Mouse (Mus musculus): Measurements from ENCODE around the gene Cirbp. TPM values are rescaled to one million over a fixed set of nuclear protein-coding genes. Genes with fewer than 3 reads are reported as not detected.

Cirbp gene
- polyA plus RNA-seq, 1 experiment, result 173 TPM

DNA sequence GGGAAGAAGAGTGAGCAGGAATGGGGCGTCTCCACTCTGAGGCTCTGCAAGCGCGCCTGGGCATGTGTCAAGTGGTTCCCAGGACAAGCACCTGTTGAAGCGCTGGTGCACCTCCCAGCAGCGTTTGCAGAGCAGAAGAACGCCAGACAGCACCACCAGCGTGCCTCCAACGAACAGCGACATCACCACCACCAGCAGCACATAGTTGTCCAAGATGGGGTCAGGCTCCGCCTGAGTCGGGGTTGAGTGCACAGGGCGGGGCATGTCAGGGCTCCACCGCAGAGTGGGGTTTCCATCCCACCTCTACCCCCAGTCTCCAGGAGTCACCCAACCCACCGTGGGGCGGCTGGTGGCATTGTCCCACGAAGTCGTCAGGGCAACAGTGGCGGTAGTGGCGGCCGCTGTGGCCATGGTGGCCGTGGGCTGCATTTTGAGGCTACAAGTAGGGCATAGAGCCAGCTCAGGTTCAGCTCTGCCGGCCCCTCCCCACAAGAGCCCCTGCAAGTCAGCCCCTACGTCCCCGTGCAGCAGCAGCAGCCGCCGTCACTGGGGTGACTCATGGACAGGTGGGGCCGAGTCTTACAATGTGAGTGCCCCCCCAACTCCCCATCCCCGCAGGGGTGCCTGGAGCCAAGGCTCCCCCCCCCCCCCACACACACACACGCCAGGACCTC, 28.7 kb upstream of the Cirbp start:
- Histone ChIP-seq H3K27ac (ENCODE audit: control insufficient read depth, insufficient read depth, low read length) (no peak overlapping the region), H3K4me3 (ENCODE audit: control insufficient read depth, insufficient read depth, low read length) (peak overlapping the region; percentile 49)

DNA sequence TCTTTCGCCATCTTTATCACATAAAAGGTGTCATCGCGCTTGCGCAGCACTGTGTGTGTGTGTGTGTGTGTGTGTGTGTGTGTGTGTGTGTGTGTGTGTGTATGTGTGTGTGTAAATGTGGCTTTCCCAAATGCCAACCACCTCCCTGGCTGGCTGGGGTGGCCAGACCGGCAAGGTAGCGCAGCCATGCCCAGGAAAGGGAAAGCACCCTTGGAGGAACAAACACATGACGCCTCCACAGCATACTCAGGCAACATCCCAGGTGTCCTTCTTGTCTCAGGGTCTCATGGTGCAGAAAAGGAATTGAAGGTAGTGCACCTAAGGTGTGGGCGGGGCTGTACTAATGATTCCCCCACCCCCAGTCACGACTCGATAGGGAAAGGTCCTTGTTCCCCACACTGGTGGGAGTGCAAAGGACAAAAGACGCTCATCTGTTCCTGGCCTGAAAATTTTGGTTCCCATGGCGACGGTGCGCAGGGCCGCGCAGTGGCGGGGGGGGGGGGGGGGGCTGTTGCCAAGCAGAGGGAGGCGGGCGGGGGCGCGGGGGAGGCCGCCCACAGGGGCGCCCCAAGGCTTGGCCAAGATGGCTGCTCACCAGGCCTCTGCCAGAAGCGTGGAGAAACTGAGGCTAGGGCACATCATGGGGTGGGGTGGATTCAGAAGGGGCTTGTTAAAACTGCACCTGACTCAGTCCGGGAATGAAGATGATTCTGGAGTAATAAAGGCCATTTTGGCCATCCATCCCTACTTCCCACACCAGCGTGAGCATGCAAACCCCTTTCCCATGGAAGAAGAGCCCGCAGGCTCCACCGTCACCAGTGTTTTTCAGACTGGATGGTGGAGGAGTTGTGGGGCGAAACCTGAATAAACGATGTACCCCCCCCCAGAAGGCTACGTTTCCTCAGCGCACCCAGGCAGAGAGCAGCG, 27.9 kb upstream of the Cirbp start:
- Histone ChIP-seq H3K27ac (ENCODE audit: control insufficient read depth, insufficient read depth, low read length) (no peak overlapping the region), H3K36me3 (ENCODE audit: control insufficient read depth, insufficient read depth, low read length) (no peaks in the 10 kb centered on the region), H3K4me1 (replicated peaks; ENCODE audit: control insufficient read depth, insufficient read depth, low read length) (peaks cover 45% of the 10 kb centered on the region), H3K27me3 (ENCODE audit: control insufficient read depth, insufficient read depth, low read length) (no peaks in the 10 kb centered on the region; the same call in 1 of the 2 replicates), H3K4me3 (ENCODE audit: control insufficient read depth, insufficient read depth, low read length) (peak overlapping the region; percentile 49)
- TF ChIP-seq CTCF (IDR thresholded peaks at IDR 0.05; ENCODE audit: borderline replicate concordance, control insufficient read depth, extremely low read depth, insufficient read depth, low read length, poor library complexity) (no peak), POLR2A (IDR thresholded peaks at IDR 0.05; ENCODE audit: control insufficient read depth, extremely low read depth, insufficient read depth, low read length, poor library complexity) (no peak)
- WGBS, result 16% methylated on average over 33 of the region's 33 CpGs
- no peak for DNase-seq

More for the DNA sequence above, 28.7 kb upstream of the Cirbp start:
- 27% methylated on average over 29 of the region's 29 CpGs for WGBS
- Histone ChIP-seq H3K4me1 (replicated peaks; ENCODE audit: control insufficient read depth, insufficient read depth, low read length) (peaks cover 41% of the 10 kb centered on the region), H3K27me3 (ENCODE audit: control insufficient read depth, insufficient read depth, low read length) (no peaks in the 10 kb centered on the region; the same call in 1 of the 2 replicates), H3K36me3 (ENCODE audit: control insufficient read depth, insufficient read depth, low read length) (peaks cover under 1% of the 10 kb centered on the region; the same call in 1 of the 2 replicates)
- no peak for DNase-seq
- TF ChIP-seq CTCF (IDR thresholded peaks at IDR 0.05; ENCODE audit: borderline replicate concordance, control insufficient read depth, extremely low read depth, insufficient read depth, low read length, poor library complexity) (no peak), POLR2A (IDR thresholded peaks at IDR 0.05; ENCODE audit: control insufficient read depth, extremely low read depth, insufficient read depth, low read length, poor library complexity) (no peak)

DNA sequence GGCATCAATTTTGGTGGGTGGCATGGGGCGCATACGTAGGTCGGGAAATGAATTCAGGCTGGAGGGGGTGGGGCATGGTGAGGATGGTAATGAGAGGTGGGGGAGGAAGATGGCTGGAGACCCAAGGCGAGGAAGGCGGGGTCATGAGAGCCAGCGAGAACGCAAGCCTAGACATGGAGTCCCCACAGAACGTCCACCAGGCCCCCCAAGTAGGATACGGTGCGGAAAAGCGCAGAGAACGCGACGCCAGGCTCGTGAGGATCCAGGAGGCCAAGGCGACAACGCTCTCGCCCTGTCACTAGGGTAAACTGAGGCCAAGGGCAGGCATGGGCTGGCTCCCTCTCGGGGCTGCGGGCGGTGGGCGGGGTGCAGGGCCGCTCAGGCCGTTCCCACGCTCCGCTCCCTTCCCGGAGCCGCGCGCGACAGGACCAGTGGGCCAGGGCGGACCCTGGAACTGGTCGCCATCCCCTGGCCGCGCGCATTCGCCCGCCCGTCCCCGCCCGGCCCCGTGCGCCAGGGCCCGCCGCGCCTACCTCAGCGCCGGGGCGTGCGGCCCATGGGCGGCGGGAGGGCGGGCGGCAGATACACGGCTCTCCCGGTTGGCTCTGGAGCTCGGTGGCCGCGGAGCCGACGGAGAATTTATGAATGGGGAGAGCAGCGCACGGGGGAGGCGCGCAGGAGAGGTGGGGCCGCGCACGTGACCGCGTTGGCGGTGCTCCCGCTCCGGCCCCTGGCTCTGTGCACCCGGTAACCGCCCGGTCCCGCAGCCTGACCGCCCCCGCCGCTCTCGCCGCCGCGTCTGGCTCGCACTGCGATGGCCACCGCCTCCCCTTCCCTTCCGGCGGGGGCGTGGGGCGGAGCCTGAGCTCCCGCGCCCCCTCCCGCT, 27.0 kb upstream of the Cirbp start, which contains the start of gene Atp5d:
Gene Atp5d, plus strand, starts transcription at position 80 of the 886 bp plus-strand sequence.
- 1% methylated on average over 94 of the region's 94 CpGs for WGBS
- Histone ChIP-seq H3K4me3 (ENCODE audit: control insufficient read depth, insufficient read depth, low read length) (peak within 1 kb of the TSS; percentile 49), H3K4me1 (replicated peaks; ENCODE audit: control insufficient read depth, insufficient read depth, low read length) (peaks cover 40% of the 10 kb centered on the region), H3K27ac (ENCODE audit: control insufficient read depth, insufficient read depth, low read length) (no peak within 1 kb of the TSS), H3K27me3 (ENCODE audit: control insufficient read depth, insufficient read depth, low read length) (no peaks in the 10 kb centered on the region; the same call in 1 of the 2 replicates), H3K36me3 (ENCODE audit: control insufficient read depth, insufficient read depth, low read length) (no peaks in the 10 kb centered on the region)
- peak; percentile 58 for TF ChIP-seq POLR2A (IDR thresholded peaks at IDR 0.05; ENCODE audit: control insufficient read depth, extremely low read depth, insufficient read depth, low read length, poor library complexity)
- no peak for TF ChIP-seq CTCF (IDR thresholded peaks at IDR 0.05; ENCODE audit: borderline replicate concordance, control insufficient read depth, extremely low read depth, insufficient read depth, low read length, poor library complexity)
- DNase-seq, result peak; percentile 51

DNA sequence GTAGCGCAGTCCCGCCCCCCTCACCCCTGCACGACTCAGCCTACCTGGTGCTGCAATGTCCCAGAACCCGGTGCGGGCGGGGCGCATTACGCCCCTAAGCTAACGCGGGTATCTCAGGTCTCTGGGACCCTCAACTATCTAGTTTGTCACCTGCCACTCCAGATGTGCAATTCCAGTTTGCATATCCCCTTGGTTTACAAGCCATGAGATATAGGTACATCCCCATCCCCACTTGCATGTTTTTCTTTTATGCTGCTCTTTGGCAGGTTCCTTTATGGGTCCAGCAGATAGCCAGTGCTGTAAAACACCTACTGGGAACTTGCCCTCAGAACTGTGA, 26.4 kb upstream of the Cirbp start:
- TF ChIP-seq CTCF (IDR thresholded peaks at IDR 0.05; ENCODE audit: borderline replicate concordance, control insufficient read depth, extremely low read depth, insufficient read depth, low read length, poor library complexity) (no peak), POLR2A (IDR thresholded peaks at IDR 0.05; ENCODE audit: control insufficient read depth, extremely low read depth, insufficient read depth, low read length, poor library complexity) (no peak)
- no peak for DNase-seq
- H3K4me3 ChIP-seq (ENCODE audit: control insufficient read depth, insufficient read depth, low read length), result peak overlapping the region; percentile 44
- H3K27me3 ChIP-seq (ENCODE audit: control insufficient read depth, insufficient read depth, low read length), result no peaks in the 10 kb centered on the region; the same call in 1 of the 2 replicates
- H3K36me3 ChIP-seq (ENCODE audit: control insufficient read depth, insufficient read depth, low read length), result no peaks in the 10 kb centered on the region
- peaks cover 40% of the 10 kb centered on the region for H3K4me1 ChIP-seq (replicated peaks; ENCODE audit: control insufficient read depth, insufficient read depth, low read length)
- no peak overlapping the region for H3K27ac ChIP-seq (ENCODE audit: control insufficient read depth, insufficient read depth, low read length)
- 2% methylated on average over 10 of the region's 10 CpGs for WGBS

DNA sequence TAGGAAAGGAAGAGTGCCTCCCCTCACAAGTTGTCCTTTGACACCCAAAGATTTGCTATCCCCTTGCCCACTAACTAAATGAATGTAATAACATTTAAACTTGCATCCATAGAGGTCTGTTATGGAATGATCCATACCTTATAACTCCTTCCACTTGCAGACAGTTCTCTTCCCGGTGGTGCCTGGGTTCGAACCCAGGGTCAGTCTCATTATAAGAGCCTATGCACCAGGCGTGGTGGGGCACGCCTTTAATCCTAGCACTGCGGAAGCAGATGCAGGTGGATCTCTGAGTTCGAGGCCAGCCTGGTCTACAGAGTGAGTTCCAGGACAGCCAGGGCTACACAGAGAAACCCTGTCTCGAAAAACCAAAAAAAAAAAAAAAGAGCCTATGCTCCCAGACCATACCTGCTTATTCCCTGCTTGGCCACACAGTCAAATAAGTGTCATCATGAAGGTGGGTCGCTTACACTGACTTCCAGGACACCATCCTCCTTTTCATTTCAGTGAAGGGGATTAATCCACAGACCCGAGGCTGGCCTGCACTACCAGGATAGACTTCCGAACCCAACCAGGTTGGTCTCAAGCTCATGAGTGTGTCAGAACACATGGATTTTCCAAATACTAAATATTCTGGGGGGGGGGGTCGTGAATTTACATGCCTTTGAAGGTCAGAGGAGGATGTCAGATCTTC, 25.7 kb upstream of the Cirbp start:
- WGBS, result 85% methylated on average over 11 of the region's 11 CpGs
- Histone ChIP-seq H3K4me1 (replicated peaks; ENCODE audit: control insufficient read depth, insufficient read depth, low read length) (peaks cover 40% of the 10 kb centered on the region), H3K4me3 (ENCODE audit: control insufficient read depth, insufficient read depth, low read length) (no peak overlapping the region), H3K27ac (ENCODE audit: control insufficient read depth, insufficient read depth, low read length) (no peak overlapping the region), H3K27me3 (ENCODE audit: control insufficient read depth, insufficient read depth, low read length) (no peaks in the 10 kb centered on the region; the same call in 1 of the 2 replicates), H3K36me3 (ENCODE audit: control insufficient read depth, insufficient read depth, low read length) (no peaks in the 10 kb centered on the region)
- TF ChIP-seq CTCF (IDR thresholded peaks at IDR 0.05; ENCODE audit: borderline replicate concordance, control insufficient read depth, extremely low read depth, insufficient read depth, low read length, poor library complexity), result no peak
- TF ChIP-seq POLR2A (IDR thresholded peaks at IDR 0.05; ENCODE audit: control insufficient read depth, extremely low read depth, insufficient read depth, low read length, poor library complexity), result no peak
- no peak for DNase-seq
